Mouse (Mus musculus) lung, embryonic 14.5 days (tissue): Measurements from ENCODE around the gene Tmc4. TPM values are rescaled to one million over a fixed set of nuclear protein-coding genes. Genes with fewer than 3 reads are reported as not detected.

Source experiments
- ATAC-seq: fragments of 200-750 bp; cut with Nextera tagmentation; 2 replicates; pipeline ENCODE4 v1.8.0; 2017; ENCODE audit warnings: mild to moderate bottlenecking, moderate TSS enrichment, moderate library complexity; ENCODE audit not compliant: insufficient read depth
- DNase-seq: peaks from one replicate; pipeline ENCODE4 v3.0.0-alpha.2; 2015
- H3K27ac ChIP-seq: fragments of 300-500 bp; sonication (generic); 2 replicates; pipeline ENCODE4 v1.5.1; 2014; ENCODE audit warnings: low read depth, mild to moderate bottlenecking, moderate library complexity
- H3K27me3 ChIP-seq: fragments of 300-500 bp; sonication (generic); 2 replicates; pipeline ENCODE4 v1.6.1; 2014; ENCODE audit warnings: low read length, control low read depth; ENCODE audit not compliant: insufficient read depth
- H3K36me3 ChIP-seq: fragments of 300-500 bp; sonication (generic); 2 replicates; pipeline ENCODE4 v1.6.1; 2014; ENCODE audit warnings: control low read depth; ENCODE audit not compliant: insufficient read depth
- H3K4me1 ChIP-seq: fragments of 300-500 bp; sonication (generic); 2 replicates; pipeline ENCODE4 v1.6.1; 2014; ENCODE audit warnings: antibody characterized with exemption, control low read depth; ENCODE audit not compliant: insufficient read depth
- H3K4me2 ChIP-seq: fragments of 300-500 bp; sonication (generic); 2 replicates; pipeline ENCODE4 v1.6.1; 2014; ENCODE audit warnings: mild to moderate bottlenecking
- H3K4me3 ChIP-seq: fragments of 300-500 bp; sonication (generic); 2 replicates; pipeline ENCODE4 v1.5.1; 2014; ENCODE audit warnings: low read depth, low read length
- H3K9ac ChIP-seq: fragments of 300-500 bp; sonication (generic); 2 replicates; pipeline ENCODE4 v1.6.1; 2014
- H3K9me3 ChIP-seq: fragments of 300-500 bp; sonication (generic); 2 replicates; pipeline ENCODE4 v1.6.1; 2016; ENCODE audit warnings: low read depth, low read length, control low read depth
- CTCF ChIP-seq: IDR thresholded peaks from 2 replicates; pipeline ENCODE4 v1.5.1; 2016; ENCODE audit warnings: antibody characterized with exemption, low read depth
- WGBS: fragments of 180-500 bp; shearing (Covaris S2); extraction: QIAGEN DNeasy Blood & Tissue Kit; methylation state at CpG from one replicate; pipeline ENCODE4 v1.1.7; 2014; 5-methylcytosine and 5-hydroxymethylcytosine counted together
- polyA plus RNA-seq: library from polyadenylated mRNA; unstranded; fragments of >200 nt; fragmentation: Nextera tagmentation; extraction: Ambion mirVana; gene quantifications from 2 replicates; pipeline ENCODE4 v1.2.1, GENCODE M21; 2014

Tmc4 gene
- polyA plus RNA-seq, 1 experiment from 2014 or later, result 16.1 TPM

- DNase-seq (peak; percentile 92), ATAC-seq (peak; percentile 85; the same call in 1 of the 2 replicates)
- 71% methylated on average over 10 of the region's 10 CpGs for WGBS
- no peaks in the 10 kb centered on the region for H3K9me3 ChIP-seq
- H3K4me1 ChIP-seq, result no peaks in the 10 kb centered on the region
- no peak overlapping the region for H3K4me2 ChIP-seq
- no peaks in the 10 kb centered on the region for H3K27me3 ChIP-seq
- peak; percentile 89 for TF ChIP-seq CTCF
- no peak overlapping the region for H3K27ac ChIP-seq
- H3K36me3 ChIP-seq, result 0 out of 2 replicates have a peak, but pooled peaks cover 3% of the 10 kb centered on the region
- no peak overlapping the region for H3K4me3 ChIP-seq
- no peak overlapping the region; the same call in 1 of the 2 replicates for H3K9ac ChIP-seq
Measured at GRCm38 (mm10) chr7:3674507-3675227, 2.7 kb downstream of the Tmc4 start.

GRCm38 (mm10) chr7:3666921-3667391 lies 10.4 kb downstream of the Tmc4 start:
- H3K9me3 ChIP-seq, result no peaks in the 10 kb centered on the region
- peak overlapping the region; percentile 82 for H3K4me2 ChIP-seq
- H3K27ac ChIP-seq, result no peak overlapping the region
- DNase-seq (peak; percentile 40), ATAC-seq (no peak)
- 0 out of 2 replicates have a peak, but pooled peaks cover 3% of the 10 kb centered on the region for H3K4me1 ChIP-seq
- peak; percentile 29 for TF ChIP-seq CTCF
- H3K9ac ChIP-seq, result no peak overlapping the region
- no peak overlapping the region for H3K4me3 ChIP-seq
- WGBS, result 11% methylated on average over 14 of the region's 14 CpGs
- H3K27me3 ChIP-seq, result no peaks in the 10 kb centered on the region
- peaks cover 17% of the 10 kb centered on the region for H3K36me3 ChIP-seq

DNA sequence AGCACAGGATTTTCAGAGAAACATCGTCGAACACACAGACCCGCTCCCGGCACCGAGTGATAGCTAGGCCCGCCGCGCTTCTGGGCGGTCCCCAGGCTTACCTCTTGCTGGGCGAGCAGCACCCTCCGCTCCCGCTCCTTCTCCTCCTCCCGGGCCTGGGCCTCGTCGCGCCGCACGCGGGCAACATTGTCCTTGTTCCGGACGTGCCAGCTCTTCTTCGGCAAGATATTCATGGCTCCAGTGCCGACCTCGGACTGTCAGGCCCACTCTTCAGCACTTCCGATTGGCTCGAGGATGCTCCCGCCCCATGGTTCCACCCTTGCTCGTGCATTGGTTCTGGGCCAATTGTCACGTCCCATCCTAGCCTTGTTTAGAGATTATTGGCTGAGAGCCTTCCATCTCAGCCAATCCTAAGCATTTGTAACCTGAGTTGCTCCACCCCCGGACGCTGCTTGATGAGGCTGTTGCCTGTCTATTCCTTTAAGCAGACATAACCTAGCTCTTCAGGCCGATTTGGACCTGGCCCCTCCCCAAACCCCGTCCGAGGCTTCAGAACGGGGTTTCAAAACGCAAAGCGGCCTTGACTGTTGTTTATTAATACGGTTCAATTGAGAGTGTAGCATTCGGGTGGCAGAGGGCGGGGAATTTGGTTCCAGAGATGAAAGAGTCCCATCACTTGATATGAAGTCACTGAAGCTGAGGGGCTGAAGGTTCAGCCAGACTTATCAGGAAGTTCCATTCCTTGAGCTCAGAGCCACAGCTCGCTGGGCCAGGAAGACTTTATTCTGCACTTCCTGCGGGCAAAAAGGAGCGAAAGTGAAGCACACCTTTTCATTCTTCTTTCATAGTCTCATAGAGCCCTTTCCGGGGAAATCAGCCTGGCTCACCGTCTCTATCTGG lies 11.9 kb downstream of the Tmc4 start, which contains the start of gene Leng1:
Gene Leng1 (minus strand): TSS at position 626 of the 900 bp plus-strand sequence.
- ATAC-seq (peak; percentile 99), DNase-seq (peak; percentile 99)
- TF ChIP-seq CTCF, result no peak
- Histone ChIP-seq H3K27me3 (no peaks in the 10 kb centered on the region), H3K36me3 (peaks cover 32% of the 10 kb centered on the region), H3K4me2 (peak within 1 kb of the TSS; percentile 82), H3K27ac (peak within 1 kb of the TSS; percentile 89), H3K9ac (peak within 1 kb of the TSS; percentile 69), H3K9me3 (no peaks in the 10 kb centered on the region), H3K4me1 (0 out of 2 replicates have a peak, but pooled peaks cover 3% of the 10 kb centered on the region), H3K4me3 (peak within 1 kb of the TSS; percentile 59)
- 2% methylated on average over 45 of the region's 45 CpGs for WGBS

DNA sequence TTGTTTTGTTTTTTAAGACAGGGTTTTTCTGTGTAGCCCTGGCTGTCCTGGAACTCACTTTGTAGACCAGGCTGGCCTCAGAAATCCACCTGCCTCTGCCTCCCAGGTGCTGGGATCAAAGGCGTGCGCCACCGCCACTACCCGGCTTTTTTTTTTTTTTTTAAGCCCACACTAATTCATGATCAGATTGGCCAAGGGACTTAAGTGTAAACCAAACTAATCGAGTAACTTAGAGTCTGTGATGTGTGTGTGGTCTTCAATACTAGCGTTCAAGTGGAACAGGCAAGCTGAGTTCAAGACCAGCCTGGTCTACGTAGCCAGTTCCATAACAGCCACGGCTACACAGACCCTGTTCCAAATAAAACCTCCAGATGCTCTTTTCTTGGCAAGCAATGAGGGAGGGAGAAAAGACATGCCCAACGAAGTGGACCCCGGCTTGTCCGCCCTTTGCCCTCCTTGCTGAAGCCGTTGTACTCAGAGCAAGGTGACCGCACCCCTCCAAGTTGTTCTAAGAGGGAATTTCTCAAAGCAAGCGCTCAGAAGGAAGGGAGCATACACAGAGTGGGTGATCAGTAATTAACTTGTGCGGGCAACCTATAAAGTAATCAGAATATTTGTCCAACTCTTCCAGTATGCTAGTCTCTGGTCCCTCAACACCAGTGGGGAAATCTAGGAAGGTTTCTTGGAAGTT lies 12.7 kb downstream of the Tmc4 start:
- 0 out of 2 replicates have a peak, but pooled peaks cover 3% of the 10 kb centered on the region for H3K4me1 ChIP-seq
- DNase-seq, result peak; percentile 38
- peaks cover 40% of the 10 kb centered on the region for H3K36me3 ChIP-seq
- peak; percentile 28 for ATAC-seq
- no peak for TF ChIP-seq CTCF
- H3K4me3 ChIP-seq, result peak overlapping the region; percentile 59
- 29% methylated on average over 15 of the region's 15 CpGs for WGBS
- H3K27me3 ChIP-seq, result no peaks in the 10 kb centered on the region
- H3K27ac ChIP-seq, result peak overlapping the region; percentile 74
- peak overlapping the region; percentile 82 for H3K4me2 ChIP-seq
- peak overlapping the region; percentile 69 for H3K9ac ChIP-seq
- no peaks in the 10 kb centered on the region for H3K9me3 ChIP-seq

- no peak for TF ChIP-seq CTCF
- no peak for DNase-seq
- Histone ChIP-seq H3K27me3 (no peaks in the 10 kb centered on the region), H3K36me3 (peaks cover 99% of the 10 kb centered on the region), H3K27ac (no peak overlapping the region), H3K4me2 (no peak overlapping the region), H3K4me1 (no peaks in the 10 kb centered on the region), H3K9me3 (no peaks in the 10 kb centered on the region), H3K9ac (no peak overlapping the region), H3K4me3 (no peak overlapping the region)
- 96% methylated on average over 14 of the region's 14 CpGs for WGBS
- no peak for ATAC-seq
Measured at GRCm38 (mm10) chr7:3658578-3658977, 18.8 kb downstream of the Tmc4 start.

GRCm38 (mm10) chr7:3656966-3657365 lies 20.4 kb downstream of the Tmc4 start:
- 77% methylated on average over 4 of the region's 4 CpGs for WGBS
- Histone ChIP-seq H3K4me1 (no peaks in the 10 kb centered on the region), H3K4me3 (no peak overlapping the region), H3K27me3 (no peaks in the 10 kb centered on the region), H3K9me3 (no peaks in the 10 kb centered on the region), H3K9ac (no peak overlapping the region), H3K27ac (no peak overlapping the region), H3K4me2 (no peak overlapping the region), H3K36me3 (peaks cover 100% of the 10 kb centered on the region)
- DNase-seq (no peak), ATAC-seq (no peak)
- TF ChIP-seq CTCF, result no peak
